Mouse (Mus musculus) stomach, postnatal 0 days (tissue): Measurements from ENCODE around the gene Gpr179.

Source experiments
- CTCF ChIP-seq: IDR thresholded peaks from 2 replicates; pipeline ENCODE4 v1.5.1; 2016; ENCODE audit warnings: antibody characterized with exemption, low read depth, mild to moderate bottlenecking, moderate library complexity
- EP300 ChIP-seq: optimal IDR thresholded peaks from 2 replicates; pipeline ENCODE3; 2016; ENCODE audit warnings: antibody characterized with exemption

DNA sequence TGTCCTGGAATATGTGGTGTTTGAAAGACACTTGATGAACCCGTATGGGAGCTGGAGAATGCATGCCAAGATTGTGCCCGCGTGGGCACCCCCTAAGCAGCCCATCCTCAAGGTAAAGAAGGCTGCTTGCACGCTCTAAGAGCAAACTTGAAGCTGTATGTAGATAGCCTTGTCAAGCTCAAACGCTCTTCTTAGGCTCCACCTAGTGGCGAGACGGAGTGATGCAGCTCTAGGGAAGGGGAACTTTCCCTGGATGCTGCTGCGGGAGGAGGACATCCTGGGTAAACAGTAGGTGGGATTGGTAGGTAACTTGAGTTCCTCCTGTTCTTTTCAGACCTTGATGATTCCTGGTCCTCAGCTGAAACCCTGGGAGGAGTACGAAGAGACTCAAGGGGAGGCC, 23.7 kb downstream of the Gpr179 start:
- TF ChIP-seq CTCF (peak; percentile 94), EP300 (no peak)
